ENCODE assay signal across 26 mouse cellular contexts in the genomic region with DNA sequence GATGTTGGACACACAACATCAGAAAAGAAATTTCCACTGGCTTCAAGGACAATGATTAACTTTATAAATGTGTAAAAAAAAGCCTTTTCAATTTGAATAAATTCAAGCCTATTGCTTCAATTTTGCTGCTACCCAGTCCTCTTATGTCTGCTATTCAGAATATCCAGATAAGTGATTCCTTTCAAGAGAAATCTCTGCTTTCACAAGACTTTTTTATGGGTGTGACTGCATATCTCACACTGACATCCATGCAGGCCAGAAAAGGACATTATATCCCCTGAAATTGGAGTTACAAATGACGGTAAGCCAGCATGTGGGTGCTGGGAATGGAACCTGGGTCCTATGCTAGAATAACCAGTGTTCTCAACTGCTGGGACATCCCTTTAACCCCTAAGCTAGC. TPM values are rescaled to one million over a fixed set of nuclear protein-coding genes. Genes with fewer than 3 reads are reported as not detected.
"Had no signal": no experiment of that assay in that cellular context is flagged by ENCODE, and none has a peak within 500 bp of the region (broad histone marks: within the 10 kb centered on the region; RNA-seq: fewer than 3 reads in every experiment).

No protein-coding gene starts in this region.

- H3K27ac ChIP-seq: liver, embryonic 12.5 days; liver, embryonic 14.5 days; midbrain, embryonic 10.5 days; midbrain, embryonic 12.5 days; neural tube, embryonic 13.5 days; neural tube, embryonic 15.5 days had no signal

- H3K9me3 ChIP-seq: liver, embryonic 12.5 days; megakaryocyte, embryonic 14.5 days; midbrain, embryonic 10.5 days; midbrain, embryonic 12.5 days; neural tube, embryonic 13.5 days; neural tube, embryonic 15.5 days had no signal

- H3K27me3 ChIP-seq: midbrain, embryonic 12.5 days; neural tube, embryonic 13.5 days; neural tube, embryonic 15.5 days had no signal

- ATAC-seq: liver, embryonic 12.5 days; midbrain, embryonic 16.5 days had no signal

- H3K4me2 ChIP-seq: liver, embryonic 12.5 days; midbrain, embryonic 12.5 days; neural tube, embryonic 13.5 days; neural tube, embryonic 15.5 days had no signal

- H3K4me1 ChIP-seq: liver, embryonic 12.5 days; midbrain, embryonic 12.5 days had no signal

- H3K4me3 ChIP-seq: liver, embryonic 12.5 days; megakaryocyte, embryonic 14.5 days; midbrain, embryonic 10.5 days; midbrain, embryonic 12.5 days; myocyte; neural tube, embryonic 13.5 days; neural tube, embryonic 15.5 days had no signal

- H3K9ac ChIP-seq: liver, embryonic 12.5 days; liver, embryonic 14.5 days; midbrain, embryonic 12.5 days; neural tube, embryonic 13.5 days; neural tube, embryonic 15.5 days had no signal

- H3K36me3 ChIP-seq: liver, embryonic 12.5 days; midbrain, embryonic 10.5 days; midbrain, embryonic 12.5 days; neural tube, embryonic 13.5 days; neural tube, embryonic 15.5 days had no signal

- DNase-seq: lung, adult 2 months; lung, postnatal 10 days; lung, postnatal 4 days; midbrain, embryonic 14.5 days; retina, postnatal 1 day; right cerebral cortex, adult 18-20 months; right cerebral cortex, postnatal 25 days; right cerebral cortex, postnatal 4 days; spleen, adult 18-20 months; thymus, adult 18-20 months; thymus, postnatal 14 days; thymus, postnatal 36 days had no signal

RNA-seq across cellular contexts. Expression of a gene that starts 3.1 kb away (rescaled TPM):
- polyA plus RNA-seq: liver, embryonic 12.5 days; liver, embryonic 14.5 days; liver, embryonic 16.5 days; lung, adult 2 months; myocyte; small intestine, adult 2 months; stomach, embryonic 14.5 days; thymus, postnatal 0 days had no signal

RNA-seq across cellular contexts. Expression of a gene that starts 20.8 kb away (rescaled TPM):
- polyA plus RNA-seq: lung, adult 2 months; small intestine, adult 2 months had no signal

RNA-seq across cellular contexts. Expression of a gene that starts 24.6 kb away (rescaled TPM):
- polyA plus RNA-seq: liver, embryonic 12.5 days; liver, embryonic 14.5 days; liver, embryonic 16.5 days; lung, adult 2 months; midbrain, embryonic 10.5 days; midbrain, embryonic 14.5 days; neural tube, embryonic 11.5 days; neural tube, embryonic 13.5 days; small intestine, adult 2 months; stomach, embryonic 14.5 days; thymus, postnatal 0 days had no signal

RNA-seq across cellular contexts. Expression of a gene that starts 55.3 kb away (rescaled TPM):
- polyA plus RNA-seq: liver, embryonic 12.5 days; myocyte; neural tube, embryonic 11.5 days; neural tube, embryonic 13.5 days; small intestine, adult 2 months; stomach, embryonic 14.5 days had no signal
